Mouse (Mus musculus) lung, postnatal 25 days (tissue): Measurements from ENCODE around the gene Ddx10.
"Not testable (repeated sequence)": the region's sequence is repeated elsewhere in the genome, so short reads cannot be mapped to it uniquely, and the experiment has no call there.

Experiments used
- DNase-seq: peaks from one replicate; pipeline ENCODE4 v3.0.0; 2022; ENCODE audit warnings: low spot score

Ddx10 gene

DNA sequence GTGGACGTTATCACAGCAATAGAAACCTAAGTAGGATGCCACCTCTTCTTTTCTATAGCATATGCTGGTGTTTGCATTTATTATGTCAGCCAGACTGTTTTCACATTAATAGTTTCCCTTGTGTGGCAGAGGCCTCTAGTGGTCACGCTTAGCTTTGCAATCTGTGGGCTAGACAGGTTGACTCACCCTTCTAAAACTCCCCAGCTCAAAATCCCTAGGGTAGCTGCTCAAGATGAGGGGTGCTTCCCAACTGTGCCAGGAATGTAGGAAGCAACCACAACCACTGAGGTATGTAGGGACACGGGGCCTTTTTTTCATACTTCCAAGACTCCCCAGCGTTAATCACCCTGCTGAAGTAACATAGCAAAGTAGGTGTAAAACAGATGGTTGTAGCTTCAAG is 103.6 kb downstream of the Ddx10 start:
- DNase-seq: peak; percentile 37

DNA sequence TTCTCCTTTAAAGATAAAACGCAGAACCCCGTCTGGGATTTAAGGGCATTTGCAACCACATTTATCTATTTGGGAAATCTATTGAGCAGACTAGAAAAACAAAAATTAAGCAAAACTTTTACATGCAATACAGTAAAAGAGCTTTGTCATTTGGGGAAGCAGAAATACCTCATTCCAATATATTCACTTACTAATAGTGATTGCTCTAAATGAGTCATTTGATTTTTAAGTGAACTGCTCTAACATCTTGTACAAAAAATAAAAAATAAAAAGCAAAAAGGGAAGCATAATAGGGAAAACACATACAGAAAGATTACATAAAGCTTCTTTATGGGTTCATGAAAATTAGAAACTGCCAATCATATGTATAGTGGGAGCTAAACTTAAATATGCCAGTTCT is 104.3 kb downstream of the Ddx10 start:
- no peak for DNase-seq

DNA sequence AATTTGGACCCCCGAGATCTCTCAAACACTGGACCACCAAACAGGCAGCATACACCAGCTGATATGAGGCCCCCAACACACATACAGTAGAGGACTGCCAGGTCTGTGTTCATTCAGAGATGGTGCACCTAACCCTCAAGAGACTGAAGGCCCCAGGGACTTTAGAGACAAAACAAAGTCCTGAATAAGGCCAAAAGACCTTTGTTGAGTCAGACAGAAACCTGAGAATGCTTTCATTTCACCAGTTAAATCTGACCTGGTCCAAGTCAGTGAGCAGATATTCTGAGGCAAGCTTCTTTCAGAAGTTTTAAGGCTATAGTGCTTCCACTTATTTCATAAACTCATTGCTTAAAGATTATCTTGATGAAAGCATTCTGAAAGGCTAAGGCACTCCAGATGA is 105.4 kb downstream of the Ddx10 start:
- not testable (repeated sequence) for DNase-seq

DNA sequence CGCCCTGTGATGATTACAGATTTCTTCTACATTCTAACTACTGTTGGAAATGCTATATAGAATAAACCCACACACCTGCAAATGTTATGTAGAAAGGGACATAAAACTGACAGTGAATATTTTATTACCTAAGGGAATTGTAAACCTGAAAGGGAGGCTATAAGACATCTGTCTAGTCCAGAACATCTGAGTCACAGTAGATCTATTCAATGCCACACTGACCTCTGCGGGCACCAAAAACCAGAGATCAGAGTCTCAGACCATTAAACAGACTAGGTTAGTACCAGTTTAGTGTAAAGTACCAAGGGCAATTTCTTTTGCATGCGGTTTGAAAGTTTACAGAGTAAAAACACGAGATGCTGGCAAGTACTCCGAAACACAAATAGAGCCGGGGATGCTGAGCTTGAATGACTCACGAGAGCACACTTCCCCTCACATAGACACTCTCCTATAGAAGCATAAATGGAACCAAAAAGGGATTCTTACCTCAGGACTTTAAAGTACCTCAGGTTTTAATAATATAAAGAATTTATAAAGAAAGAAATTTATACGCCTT is 107.2 kb downstream of the Ddx10 start:
- DNase-seq: no peak

DNA sequence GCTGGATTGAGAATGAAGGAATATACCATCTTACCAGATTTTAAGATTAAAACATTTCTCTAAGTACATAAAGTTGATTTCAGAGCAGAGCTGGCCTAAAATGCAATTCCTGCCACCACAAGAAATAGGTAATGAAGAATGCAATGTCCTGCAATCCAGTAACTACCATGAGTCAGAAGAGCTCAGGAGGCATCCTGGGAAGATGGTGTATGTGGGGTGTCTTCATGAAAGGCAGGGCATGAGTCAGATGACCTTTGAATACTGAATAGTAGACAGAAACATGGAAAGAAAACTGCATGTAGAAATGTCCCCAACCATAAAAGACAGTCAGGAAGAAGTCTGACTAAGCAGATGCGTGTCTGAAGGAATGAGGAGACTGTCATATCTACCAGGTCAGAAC is 115.0 kb downstream of the Ddx10 start:
- DNase-seq: no peak

DNA sequence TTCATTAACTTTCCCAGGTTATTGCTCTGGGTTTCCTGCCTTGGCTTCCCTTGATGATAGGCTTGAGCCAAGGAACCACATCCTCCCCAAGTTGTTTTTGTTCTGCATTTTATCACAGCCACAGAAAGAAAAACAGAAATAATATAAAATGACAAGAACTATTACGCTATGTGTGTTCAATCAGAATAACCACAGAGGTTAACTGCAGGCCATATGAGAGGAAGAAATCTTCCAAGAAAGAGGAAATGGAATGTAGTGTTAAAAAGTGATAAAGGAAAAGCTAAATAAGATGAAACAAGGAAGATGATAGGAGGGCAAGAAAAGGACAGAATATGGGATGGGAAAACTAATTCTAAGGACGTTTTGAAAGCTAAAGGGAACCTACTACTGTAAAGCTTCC is 117.4 kb downstream of the Ddx10 start:
- no peak for DNase-seq

DNA sequence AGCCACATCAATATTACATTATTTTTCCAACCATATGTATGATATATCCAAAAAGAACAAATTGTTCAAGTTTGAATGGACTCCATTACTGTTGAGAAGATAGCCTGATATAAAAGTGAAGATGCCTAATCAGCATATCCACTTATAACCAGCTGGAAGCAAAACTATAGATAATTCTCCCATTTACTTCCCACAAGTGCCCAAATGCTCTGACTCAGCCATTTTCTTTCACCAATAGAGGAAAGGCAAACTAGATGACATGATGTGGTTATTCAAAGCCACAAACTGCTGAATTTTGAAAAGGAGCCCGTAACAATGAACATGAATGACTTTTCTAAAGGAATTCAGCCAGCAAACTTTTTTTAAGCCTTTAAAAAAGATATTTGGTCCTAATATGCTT is 146.8 kb downstream of the Ddx10 start:
- no peak for DNase-seq

DNA sequence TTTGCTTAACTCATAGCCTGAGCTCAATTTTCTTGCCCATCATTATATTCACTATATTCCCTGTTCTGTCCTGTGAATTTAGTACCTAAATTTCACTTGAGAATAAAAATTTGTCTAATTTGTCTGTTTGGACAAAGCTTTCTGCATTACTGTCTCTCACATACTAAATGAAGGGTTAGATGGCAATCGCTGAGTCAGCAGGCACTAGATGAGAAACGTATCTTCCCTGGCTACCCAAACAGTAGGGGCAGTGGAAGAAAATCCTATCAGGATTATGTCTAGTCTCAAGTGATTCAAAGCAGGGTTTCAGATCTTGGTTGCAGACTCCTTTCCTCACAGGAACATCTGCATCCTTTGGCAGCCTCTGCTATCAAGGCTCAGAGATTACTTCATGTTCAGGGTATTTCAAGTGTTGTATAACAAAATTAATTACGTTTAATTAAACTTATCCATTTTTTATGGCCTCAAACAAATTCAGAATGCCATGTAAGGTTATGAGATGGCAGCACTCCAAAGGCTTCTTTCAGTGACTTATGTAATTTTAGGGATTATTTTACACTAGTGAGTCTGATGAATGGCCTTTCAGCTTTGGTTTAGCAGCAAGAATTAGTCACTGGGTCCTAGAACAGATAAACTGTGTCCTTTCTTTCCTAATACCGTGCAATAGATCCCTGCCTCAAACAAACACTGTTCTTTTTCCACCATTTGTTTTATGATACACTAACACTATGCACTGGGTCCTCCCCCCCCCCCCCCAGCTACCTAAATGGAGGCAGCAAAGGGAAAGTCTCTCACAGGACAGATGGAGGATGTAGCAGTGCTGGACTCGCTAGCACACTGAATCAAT is 152.3 kb downstream of the Ddx10 start:
- DNase-seq: peak; percentile 14

DNA sequence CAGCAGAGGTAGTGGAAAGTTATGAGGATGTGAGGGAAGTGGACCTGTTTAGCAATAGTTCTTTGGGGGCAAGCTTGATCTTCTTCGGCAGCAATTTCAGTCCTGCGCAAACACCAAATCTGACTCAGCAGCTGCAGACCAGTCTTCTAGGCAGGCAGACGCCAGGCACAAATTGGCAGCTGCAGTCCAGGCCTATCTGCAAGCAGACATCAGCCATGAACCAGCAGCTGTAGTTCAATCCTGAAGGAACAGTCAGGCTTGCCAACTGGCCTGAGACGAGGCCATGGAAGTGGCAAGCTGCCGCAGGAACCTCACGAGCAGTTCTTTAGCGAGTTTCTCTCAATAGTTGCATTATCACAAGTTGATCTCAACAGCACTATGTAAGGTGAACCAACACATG is 153.3 kb downstream of the Ddx10 start:
- DNase-seq: peak; percentile 16

DNA sequence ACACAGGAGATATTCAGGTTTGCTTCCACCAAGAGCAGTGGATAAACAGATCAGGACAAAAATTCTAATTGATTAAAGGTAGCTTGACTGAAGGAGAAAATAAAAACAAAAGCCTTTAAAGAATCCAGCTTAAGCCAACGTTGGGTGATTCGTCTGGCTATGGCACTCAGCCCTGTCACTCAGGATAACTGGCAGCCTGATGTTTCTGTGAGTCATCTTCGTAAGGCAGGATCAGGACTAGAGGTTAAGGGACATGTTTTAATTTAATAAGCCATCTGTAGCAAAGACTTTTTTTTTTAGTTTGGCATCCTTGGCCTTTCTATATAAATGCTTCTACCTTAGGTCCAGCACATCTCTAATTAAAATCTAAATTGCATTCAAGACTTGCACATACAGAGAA is 170.2 kb downstream of the Ddx10 start:
- no peak for DNase-seq

DNA sequence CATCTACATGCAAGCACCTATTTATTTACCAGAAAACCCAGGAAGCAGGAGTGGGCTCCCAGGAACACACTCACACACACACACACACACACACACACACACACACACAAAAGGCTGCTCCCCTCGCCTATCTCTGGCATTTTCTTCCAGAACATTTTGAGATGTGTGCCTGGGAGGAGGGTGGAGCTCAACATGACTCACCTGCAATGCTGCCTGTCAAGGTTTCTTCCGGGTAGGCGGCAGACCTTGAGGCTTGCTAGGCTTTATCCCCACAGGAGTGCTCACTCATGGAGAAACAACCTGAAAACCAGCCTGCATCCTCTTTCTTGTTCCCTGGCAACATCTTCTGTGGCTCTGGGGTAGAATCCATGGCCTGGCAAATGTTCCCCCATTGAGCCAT is 171.9 kb downstream of the Ddx10 start:
- DNase-seq: no peak

DNA sequence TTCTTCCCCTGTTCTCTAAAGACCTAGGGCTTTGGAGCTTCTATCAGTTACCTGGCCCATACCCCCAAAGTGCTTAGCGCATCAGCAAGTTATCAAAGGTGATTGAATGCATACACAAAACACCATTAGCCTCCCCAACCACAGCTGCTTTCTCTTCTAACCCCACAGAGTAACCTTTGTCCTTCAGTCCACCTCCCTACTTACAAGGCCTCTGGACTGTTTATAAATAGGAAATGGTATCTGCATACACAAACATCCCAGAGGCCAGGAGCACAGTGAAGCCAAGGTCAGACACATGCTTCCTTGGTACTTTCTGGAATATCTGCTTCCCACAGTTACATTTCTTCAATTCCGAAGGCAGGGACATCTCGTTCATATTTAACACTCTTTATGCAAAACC is 173.4 kb downstream of the Ddx10 start:
- DNase-seq: no peak

DNA sequence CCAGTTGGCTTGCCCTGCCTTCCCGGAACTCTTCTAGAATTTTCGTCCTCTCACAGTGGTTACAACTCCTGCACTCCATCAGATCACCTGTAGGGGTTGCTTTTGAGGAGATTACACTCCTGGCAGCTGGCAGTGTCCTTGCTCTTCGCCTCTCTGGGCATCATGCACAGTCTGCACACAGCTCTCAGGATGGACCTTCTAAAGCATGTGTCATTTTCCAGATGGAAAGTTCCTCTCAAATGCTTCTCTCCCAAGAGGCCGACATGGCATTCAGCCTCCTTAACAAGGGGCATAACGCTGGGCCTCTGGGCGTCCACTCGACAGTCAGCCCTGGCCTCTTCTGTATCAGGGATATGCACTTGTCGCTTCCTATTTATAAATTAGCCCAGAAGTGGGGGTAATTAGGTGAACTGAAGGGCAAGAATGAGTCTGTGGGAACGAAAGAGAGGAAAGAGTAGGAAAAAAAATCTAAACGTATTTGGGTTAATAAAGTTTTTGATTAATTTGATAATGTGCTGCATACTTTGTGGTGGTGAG is 174.2 kb downstream of the Ddx10 start:
- DNase-seq: no peak

DNA sequence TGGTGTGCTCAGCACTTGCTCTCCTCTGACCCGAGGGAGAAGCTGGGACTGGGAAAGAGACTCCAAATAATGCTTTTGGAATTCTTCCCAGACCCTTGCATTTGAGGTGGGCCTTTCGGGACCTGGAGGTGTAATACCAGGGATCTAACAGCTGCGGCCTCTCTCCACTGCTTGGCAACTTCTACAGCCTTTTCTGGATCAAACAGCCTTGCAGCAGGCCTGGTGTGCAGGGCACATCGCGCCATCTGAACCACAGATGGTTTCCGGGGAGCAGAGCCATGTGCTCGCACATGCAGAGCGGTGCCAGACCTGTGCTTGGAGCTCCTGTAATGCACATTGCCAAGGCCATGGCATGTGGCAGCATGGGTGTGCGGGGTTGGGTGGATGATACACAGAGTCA is 175.8 kb downstream of the Ddx10 start:
- no peak for DNase-seq

DNA sequence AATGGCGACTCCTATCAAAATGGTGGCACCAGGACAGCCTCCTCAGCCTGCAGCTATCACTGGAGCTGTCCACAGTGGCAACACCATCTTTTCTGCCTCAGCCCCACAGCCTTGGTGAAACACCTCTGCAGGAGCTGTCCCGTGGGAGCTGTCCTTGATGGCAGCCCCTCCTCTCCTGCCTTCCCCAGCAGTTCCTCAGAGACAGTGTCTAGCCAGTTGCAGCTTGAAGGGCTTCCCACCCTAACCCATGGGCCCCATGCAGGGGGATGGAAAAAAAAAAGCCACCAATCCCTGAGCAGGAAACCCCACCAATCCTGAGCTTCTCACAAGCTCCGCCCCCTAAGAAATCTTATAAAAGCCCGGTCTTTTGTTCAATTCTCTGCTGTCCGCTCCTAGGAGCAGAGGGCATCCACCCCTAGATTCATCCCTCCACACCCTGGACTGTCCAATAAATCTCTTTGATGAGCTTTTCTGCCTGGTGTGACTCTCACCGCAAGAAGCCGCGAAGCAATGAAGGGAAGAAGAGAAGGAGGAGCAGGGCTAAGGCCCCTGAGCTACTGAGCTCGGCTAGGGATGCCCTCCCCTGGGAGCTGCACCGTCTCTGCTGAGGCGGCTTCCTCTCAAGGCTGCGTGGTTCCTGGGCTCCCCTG is 176.9 kb downstream of the Ddx10 start:
- DNase-seq: no peak

DNA sequence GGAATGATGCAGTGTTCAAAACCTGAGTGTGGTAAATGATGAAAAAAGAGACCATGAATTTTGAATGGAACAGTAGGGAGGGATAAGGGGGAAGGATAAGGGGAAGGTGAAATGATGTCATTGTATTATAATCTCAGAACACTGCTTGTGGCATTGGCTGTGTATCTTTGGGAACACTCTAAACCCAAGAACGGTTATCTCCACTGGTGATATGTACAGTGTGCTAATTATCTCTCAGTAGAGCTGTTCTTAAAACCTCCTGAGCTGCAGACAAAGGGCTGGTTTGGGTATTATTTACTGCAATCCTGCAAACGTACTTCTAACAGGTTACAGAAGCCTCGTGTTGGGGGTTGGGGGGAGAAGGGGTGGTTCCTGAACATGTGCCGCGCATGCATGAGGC is 179.7 kb downstream of the Ddx10 start:
- DNase-seq: no peak

DNA sequence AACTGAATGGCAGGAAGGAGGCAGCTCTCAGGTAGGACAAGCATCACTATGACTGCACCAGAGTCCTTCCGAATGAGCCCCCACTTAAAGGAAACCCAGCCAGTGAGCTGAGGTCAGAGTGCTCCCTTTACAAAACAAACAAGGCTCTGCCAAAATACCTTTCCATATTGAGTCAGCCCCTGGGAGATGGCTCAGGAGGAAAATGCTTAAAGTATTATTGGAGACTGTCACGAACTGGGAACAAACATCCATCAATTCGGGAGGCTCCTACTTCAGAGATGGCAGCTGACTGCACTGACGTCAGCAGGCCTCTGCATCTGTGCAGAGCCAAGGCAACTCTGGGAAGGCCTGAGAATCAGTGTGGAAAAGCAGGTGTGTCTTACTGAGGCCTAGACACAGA is 181.4 kb downstream of the Ddx10 start:
- DNase-seq: no peak

DNA sequence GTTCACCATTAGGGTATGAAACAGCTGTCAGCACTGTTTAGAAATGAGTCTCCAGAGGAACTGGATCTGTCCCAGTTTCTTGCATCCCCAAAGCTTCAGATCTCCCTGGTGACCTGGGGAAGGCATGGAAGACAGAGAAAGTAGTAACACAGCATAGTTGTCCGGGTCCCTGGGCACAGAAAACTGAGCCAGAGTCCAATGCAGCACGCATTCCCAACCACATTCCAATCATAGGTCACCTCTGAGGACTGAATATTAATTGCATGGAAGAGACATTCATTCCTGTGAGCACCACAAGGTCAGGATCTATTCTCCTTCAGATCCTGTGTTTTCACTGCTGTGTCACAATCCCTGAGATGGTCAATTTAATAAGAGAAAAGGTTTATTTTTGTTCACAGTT is 182.8 kb downstream of the Ddx10 start:
- no peak for DNase-seq

DNA sequence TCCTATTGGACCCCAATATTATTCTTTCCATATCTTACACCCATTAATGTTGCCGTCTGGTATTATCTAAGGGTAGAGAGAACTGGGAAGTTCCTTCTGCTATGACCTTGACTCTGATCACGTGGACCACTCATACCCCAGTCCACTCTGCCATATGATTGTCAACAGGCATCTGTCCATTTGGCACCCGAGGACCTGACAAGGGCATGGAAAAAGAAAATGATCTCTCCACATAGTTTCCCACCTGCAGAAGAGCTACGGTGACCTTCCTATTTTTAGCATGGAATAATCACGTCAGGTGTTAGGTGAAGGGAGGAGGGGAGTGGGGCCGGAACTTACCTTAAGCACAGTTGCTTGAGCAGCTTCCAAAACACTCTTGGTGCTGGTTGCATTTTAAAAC is 183.3 kb downstream of the Ddx10 start:
- DNase-seq: no peak

DNA sequence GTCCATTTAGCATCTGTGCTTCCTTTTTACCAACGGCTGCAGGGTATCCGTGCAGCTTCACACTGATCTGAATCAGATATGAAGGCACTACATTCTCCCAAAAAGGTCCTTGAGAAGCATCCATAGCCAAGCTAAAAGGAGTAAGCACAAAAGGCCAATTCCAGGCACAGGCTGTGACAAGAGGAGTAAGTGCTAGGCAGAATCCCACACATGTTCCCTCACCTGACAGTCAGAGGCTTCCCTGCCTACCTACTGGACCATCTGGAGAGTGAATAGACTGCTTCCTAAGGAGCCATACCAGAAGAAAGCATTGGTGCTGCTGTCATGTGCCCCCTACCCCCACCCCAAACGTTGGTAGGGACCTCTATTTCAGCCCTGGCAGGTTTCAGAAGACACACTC is 192.5 kb downstream of the Ddx10 start:
- DNase-seq: no peak
